Comparison of ENCODE assay signal across 15 mouse cellular contexts in genomic region chr1:14369957-14370833, GRCm38 (mm10).
"Had no signal": no experiment of that assay in that cellular context is flagged by ENCODE, and none has a peak within 500 bp of the region (broad histone marks: within the 10 kb centered on the region; RNA-seq: fewer than 3 reads in every experiment).

No protein-coding gene starts in this region.

- DNase-seq: lung, adult 18-20 months; lung, embryonic 14.5 days; lung, postnatal 10 days; lung, postnatal 36 days; right cerebral cortex, postnatal 14 days; thymus, adult 18-20 months; thymus, postnatal 14 days; thymus, postnatal 36 days had no signal

- H3K9ac ChIP-seq: liver, embryonic 12.5 days; liver, embryonic 14.5 days; lung, embryonic 14.5 days; midbrain, embryonic 13.5 days; midbrain, embryonic 15.5 days had no signal

- H3K9me3 ChIP-seq: liver, embryonic 12.5 days; megakaryocyte, embryonic 14.5 days; midbrain, embryonic 13.5 days; midbrain, embryonic 15.5 days had no signal

- H3K4me3 ChIP-seq: liver, embryonic 12.5 days; megakaryocyte, embryonic 14.5 days; midbrain, embryonic 13.5 days; midbrain, embryonic 15.5 days had no signal

- ATAC-seq: liver, embryonic 12.5 days; midbrain, embryonic 13.5 days; midbrain, embryonic 15.5 days had no signal

- H3K4me1 ChIP-seq: liver, embryonic 12.5 days; megakaryocyte, embryonic 14.5 days; midbrain, embryonic 13.5 days; midbrain, embryonic 15.5 days had no signal

- H3K27ac ChIP-seq: liver, embryonic 12.5 days; liver, embryonic 14.5 days; macrophage; midbrain, embryonic 13.5 days; midbrain, embryonic 15.5 days had no signal

- H3K27me3 ChIP-seq: liver, embryonic 12.5 days; megakaryocyte, embryonic 14.5 days; midbrain, embryonic 13.5 days; midbrain, embryonic 15.5 days had no signal

- H3K4me2 ChIP-seq: liver, embryonic 12.5 days; lung, embryonic 14.5 days; midbrain, embryonic 11.5 days; midbrain, embryonic 13.5 days; midbrain, embryonic 15.5 days had no signal

- H3K36me3 ChIP-seq: liver, embryonic 12.5 days; midbrain, embryonic 13.5 days; midbrain, embryonic 15.5 days had no signal
